Comparison of ENCODE assay signal across 28 mouse cellular contexts in the genomic region with DNA sequence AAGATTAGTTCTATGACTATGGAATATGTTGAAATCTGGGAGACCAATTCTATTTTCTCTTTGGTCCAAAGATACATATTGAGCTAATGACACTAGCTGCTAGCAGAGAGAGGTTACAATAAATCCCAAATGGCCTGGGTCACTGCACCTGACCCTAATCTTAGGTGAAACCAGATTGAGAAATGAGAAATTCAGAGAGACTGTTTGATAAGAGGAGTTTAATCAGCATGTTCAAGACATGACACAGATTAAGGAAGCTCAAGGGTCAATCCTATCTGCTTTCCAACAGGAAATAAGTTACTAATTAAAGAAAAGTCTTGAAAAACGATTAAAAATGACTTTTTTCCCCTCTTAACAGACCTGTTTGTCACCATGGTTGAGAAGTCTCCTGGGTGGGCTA.
DNase-seq lines count a peak whose midpoint lies in the region; ATAC-seq and TF ChIP-seq lines count a peak whose summit lies in the region.
"Had no signal": no experiment of that assay in that cellular context is flagged by ENCODE, and none has a peak within 500 bp of the region (broad histone marks: within the 10 kb centered on the region; RNA-seq: fewer than 3 reads in every experiment).

No protein-coding gene starts in this region.

- no peak for TF ChIP-seq EP300 in liver, postnatal 0 days (IDR thresholded peaks at IDR 0.05; ENCODE audit: low read depth)

- H3K9ac ChIP-seq in kidney, embryonic 15.5 days = no peak overlapping the region
- H3K9ac ChIP-seq in liver, adult 2 months (ENCODE audit: low read depth, low read length) = no peak overlapping the region
- no peak overlapping the region for H3K9ac ChIP-seq in liver, postnatal 0 days (replicated peaks)
- no peak overlapping the region for H3K9ac ChIP-seq in intestine, postnatal 0 days (ENCODE audit: low read depth, low read length)
- no peak overlapping the region for H3K9ac ChIP-seq in heart, embryonic 11.5 days (ENCODE audit: low read depth, low read length)
- H3K9ac ChIP-seq: embryonic facial prominence, embryonic 13.5 days; embryonic facial prominence, embryonic 15.5 days; forebrain, embryonic 12.5 days had no signal

- ATAC-seq in kidney, embryonic 15.5 days (replicated peaks; ENCODE audit: low FRiP score) = no peak
- ATAC-seq in liver, postnatal 0 days = no peak
- ATAC-seq in intestine, postnatal 0 days = peak; percentile 54
- ATAC-seq in heart, embryonic 11.5 days (replicated peaks; ENCODE audit: insufficient number of reproducible peaks, low FRiP score, low TSS enrichment) = no peak
- ATAC-seq: activated CD4-positive, CD25-positive, alpha-beta regulatory T cell, adult 4 months; CD4-positive, CD25-positive, alpha-beta regulatory T cell, adult 4 months; forebrain, embryonic 14.5 days; Patski had no signal

- no peak for TF ChIP-seq POLR2A in kidney, adult 2 months (IDR thresholded peaks at IDR 0.05; ENCODE audit: low read depth, low read length)
- no peak for TF ChIP-seq POLR2A in liver, adult 2 months (IDR thresholded peaks at IDR 0.05; ENCODE audit: extremely low read depth, insufficient read depth, low read length)

- H3K79me2 ChIP-seq in liver, adult 2 months (ENCODE audit: control insufficient read depth, insufficient read depth, low read length) = no peaks in the 10 kb centered on the region; the same call in 1 of the 2 replicates

- WGBS in kidney, adult 2 months = 6% methylated on average over 1 of the region's 1 CpGs
- 56% methylated on average over 1 of the region's 1 CpGs for WGBS in kidney, embryonic 15.5 days
- WGBS in liver, adult 2 months = 5% methylated on average over 1 of the region's 1 CpGs
- 20% methylated on average over 1 of the region's 1 CpGs for WGBS in liver, postnatal 0 days (ENCODE audit: insufficient replicate concordance)
- 17% methylated on average over 1 of the region's 1 CpGs for WGBS in intestine, postnatal 0 days
- WGBS in heart, embryonic 11.5 days (ENCODE audit: insufficient replicate concordance) = 37% methylated on average over 1 of the region's 1 CpGs

- peak; percentile 13 for DNase-seq in kidney, adult 2 months
- peak; percentile 75 for DNase-seq in liver, adult 2 months (ENCODE audit: extremely low read depth, low read depth, low spot score)
- no peak for DNase-seq in liver, postnatal 0 days
- DNase-seq in embryo, embryonic 10 days (ENCODE audit: low spot score) = no peak
- DNase-seq: adrenal gland, adult 8-10 months; adrenal gland, postnatal 14 days; adrenal gland, postnatal 36 days; B cell, adult 2 months; cerebellum, adult 11-12 months; cerebellum, adult 2 months; cerebellum, adult 9-10 months; cerebellum, postnatal 10 days; cerebellum, postnatal 25 days; embryo, embryonic 11 days had no signal

- H3K4me1 ChIP-seq in kidney, adult 2 months (ENCODE audit: control insufficient read depth, insufficient read depth, low read length) = peaks cover 12% of the 10 kb centered on the region; the same call in 1 of the 2 replicates
- no peaks in the 10 kb centered on the region for H3K4me1 ChIP-seq in kidney, embryonic 15.5 days
- peaks cover 13% of the 10 kb centered on the region for H3K4me1 ChIP-seq in liver, adult 2 months (ENCODE audit: control insufficient read depth, insufficient read depth, low read length)
- H3K4me1 ChIP-seq in liver, postnatal 0 days (ENCODE audit: insufficient read depth) = no peaks in the 10 kb centered on the region
- peaks cover 13% of the 10 kb centered on the region for H3K4me1 ChIP-seq in intestine, postnatal 0 days (replicated peaks; ENCODE audit: control insufficient read depth, insufficient read depth, low read length)
- no peaks in the 10 kb centered on the region for H3K4me1 ChIP-seq in heart, embryonic 11.5 days (ENCODE audit: control insufficient read depth, insufficient read depth, low read length)
- H3K4me1 ChIP-seq: embryonic facial prominence, embryonic 15.5 days; forebrain, embryonic 12.5 days had no signal

- no peaks in the 10 kb centered on the region for H3K36me3 ChIP-seq in kidney, adult 2 months (ENCODE audit: control insufficient read depth, insufficient read depth, low read length)
- 0 out of 2 replicates have a peak, but pooled peaks cover 1% of the 10 kb centered on the region for H3K36me3 ChIP-seq in kidney, embryonic 15.5 days
- H3K36me3 ChIP-seq in liver, adult 2 months (ENCODE audit: control insufficient read depth, insufficient read depth, low read length) = no peaks in the 10 kb centered on the region
- H3K36me3 ChIP-seq in liver, postnatal 0 days (replicated peaks; ENCODE audit: insufficient read depth, low read length) = no peaks in the 10 kb centered on the region
- H3K36me3 ChIP-seq in intestine, postnatal 0 days (ENCODE audit: control insufficient read depth, insufficient read depth) = no peaks in the 10 kb centered on the region
- H3K36me3 ChIP-seq in heart, embryonic 11.5 days (ENCODE audit: control insufficient read depth, insufficient read depth, low read length) = no peaks in the 10 kb centered on the region
- H3K36me3 ChIP-seq: embryonic facial prominence, embryonic 13.5 days; embryonic facial prominence, embryonic 15.5 days; forebrain, embryonic 10.5 days; forebrain, embryonic 12.5 days; G1E had no signal

- TF ChIP-seq CTCF in kidney, adult 2 months (conservative IDR thresholded peaks at IDR 0.05; ENCODE audit: insufficient read depth, insufficient read length, low read depth, low read length) = no peak
- no peak for TF ChIP-seq CTCF in liver, adult 2 months (IDR thresholded peaks at IDR 0.05; ENCODE audit: low read depth, low read length)
- TF ChIP-seq CTCF in liver, postnatal 0 days (IDR thresholded peaks at IDR 0.05; ENCODE audit: low read depth) = no peak
- no peak for TF ChIP-seq CTCF in intestine, postnatal 0 days (IDR thresholded peaks at IDR 0.05; ENCODE audit: low read depth)

- no peak overlapping the region for H3K4me2 ChIP-seq in kidney, embryonic 15.5 days
- no peak overlapping the region for H3K4me2 ChIP-seq in liver, postnatal 0 days (ENCODE audit: low read depth, low read length)
- no peak overlapping the region for H3K4me2 ChIP-seq in intestine, postnatal 0 days (replicated peaks; ENCODE audit: low read depth)
- H3K4me2 ChIP-seq in heart, embryonic 11.5 days = no peak overlapping the region
- H3K4me2 ChIP-seq: embryonic facial prominence, embryonic 13.5 days; embryonic facial prominence, embryonic 15.5 days; forebrain, embryonic 12.5 days had no signal

- H3K4me3 ChIP-seq in kidney, adult 2 months (ENCODE audit: insufficient read depth, low read depth, low read length) = no peak overlapping the region
- H3K4me3 ChIP-seq in kidney, embryonic 15.5 days (replicated peaks) = no peak overlapping the region
- H3K4me3 ChIP-seq in liver, adult 2 months (ENCODE audit: insufficient read depth, low read depth, low read length) = no peak overlapping the region
- no peak overlapping the region for H3K4me3 ChIP-seq in liver, postnatal 0 days (ENCODE audit: low read depth, low read length)
- no peak overlapping the region for H3K4me3 ChIP-seq in intestine, postnatal 0 days (ENCODE audit: low read depth, low read length)
- H3K4me3 ChIP-seq in heart, embryonic 11.5 days (ENCODE audit: low read depth, low read length) = no peak overlapping the region
- H3K4me3 ChIP-seq: embryonic facial prominence, embryonic 13.5 days; embryonic facial prominence, embryonic 15.5 days; erythroblast, embryonic 14.5 days; forebrain, embryonic 10.5 days; forebrain, embryonic 12.5 days had no signal

- no peaks in the 10 kb centered on the region for H3K27me3 ChIP-seq in kidney, adult 2 months (replicated peaks; ENCODE audit: control insufficient read depth, insufficient read depth, low read length)
- no peaks in the 10 kb centered on the region for H3K27me3 ChIP-seq in kidney, embryonic 15.5 days
- no peaks in the 10 kb centered on the region for H3K27me3 ChIP-seq in liver, adult 2 months (ENCODE audit: control insufficient read depth, insufficient read depth, low read length)
- H3K27me3 ChIP-seq in liver, postnatal 0 days (ENCODE audit: insufficient read depth, low read length) = no peaks in the 10 kb centered on the region
- H3K27me3 ChIP-seq in intestine, postnatal 0 days (replicated peaks; ENCODE audit: control insufficient read depth, insufficient read depth, low read length) = no peaks in the 10 kb centered on the region
- no peaks in the 10 kb centered on the region for H3K27me3 ChIP-seq in heart, embryonic 11.5 days (ENCODE audit: control insufficient read depth, insufficient read depth, low read length)
- H3K27me3 ChIP-seq: CH12.LX; embryonic facial prominence, embryonic 13.5 days; embryonic facial prominence, embryonic 15.5 days; forebrain, embryonic 12.5 days; Patski had no signal

- H3K9me3 ChIP-seq in kidney, embryonic 15.5 days (replicated peaks) = no peaks in the 10 kb centered on the region
- no peaks in the 10 kb centered on the region for H3K9me3 ChIP-seq in liver, postnatal 0 days (ENCODE audit: low read length)
- no peaks in the 10 kb centered on the region for H3K9me3 ChIP-seq in intestine, postnatal 0 days (ENCODE audit: control insufficient read depth)
- H3K9me3 ChIP-seq in heart, embryonic 11.5 days (replicated peaks; ENCODE audit: control insufficient read depth, low read length) = no peaks in the 10 kb centered on the region
- H3K9me3 ChIP-seq: embryonic facial prominence, embryonic 13.5 days; embryonic facial prominence, embryonic 15.5 days; forebrain, embryonic 10.5 days; forebrain, embryonic 12.5 days; G1E had no signal

- no peak overlapping the region for H3K27ac ChIP-seq in kidney, adult 2 months (ENCODE audit: insufficient read depth, low read depth, low read length)
- H3K27ac ChIP-seq in kidney, embryonic 15.5 days = no peak overlapping the region
- H3K27ac ChIP-seq in liver, adult 2 months (replicated peaks; ENCODE audit: insufficient read depth, low read depth, low read length) = no peak overlapping the region
- no peak overlapping the region for H3K27ac ChIP-seq in liver, postnatal 0 days (ENCODE audit: low read depth)
- H3K27ac ChIP-seq in intestine, postnatal 0 days (ENCODE audit: low read depth, low read length) = peak overlapping the region; percentile 35
- no peak overlapping the region for H3K27ac ChIP-seq in heart, embryonic 11.5 days (ENCODE audit: low read depth, low read length)
- H3K27ac ChIP-seq: embryonic facial prominence, embryonic 13.5 days; embryonic facial prominence, embryonic 15.5 days; forebrain, embryonic 10.5 days; forebrain, embryonic 12.5 days had no signal

Comparison
In these comparisons a context has a peak if more than half of its experiments do, and no peak if none do; other contexts are left out.
1. DNase-seq: peak in kidney, adult 2 months (single experiment) and liver, adult 2 months (single experiment); none in liver, postnatal 0 days (single experiment) and embryo, embryonic 10 days (single experiment).